In the genomic region with DNA sequence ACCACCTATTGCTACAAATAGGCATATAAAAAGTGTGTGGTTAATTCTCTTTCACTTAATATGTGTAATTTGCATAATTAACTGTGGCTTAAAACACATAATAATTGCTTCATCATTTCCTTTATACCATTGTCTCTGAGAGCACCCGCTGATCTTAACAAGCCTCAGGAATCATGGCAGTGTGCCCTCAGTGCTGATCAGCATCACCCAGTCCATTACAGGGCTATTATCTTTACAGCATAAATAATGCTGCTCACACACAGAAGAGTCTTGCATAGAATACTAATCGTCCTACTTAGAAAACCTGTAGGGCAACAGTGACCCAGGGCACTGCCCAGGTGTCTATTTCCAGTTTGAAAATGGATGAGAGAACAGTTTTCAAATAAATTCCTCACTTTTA, we compare ENCODE assay signal across 20 mouse cellular contexts.
DNase-seq lines count a peak whose midpoint lies in the region; ATAC-seq lines count a peak whose summit lies in the region.
"Had no signal": no experiment of that assay in that cellular context is flagged by ENCODE, and none has a peak within 500 bp of the region (broad histone marks: within the 10 kb centered on the region; RNA-seq: fewer than 3 reads in every experiment).

No protein-coding gene starts in this region.

- no peak for DNase-seq in forebrain, embryonic 10.5 days (ENCODE audit: extremely low spot score, low spot score)
- DNase-seq in neural tube, embryonic 10.5 days (ENCODE audit: extremely low spot score, low spot score): no peak
- DNase-seq in kidney, postnatal 36 days: no peak
- DNase-seq in urinary bladder, postnatal 14 days (ENCODE audit: low spot score): no peak
- DNase-seq: adrenal gland, postnatal 14 days; cerebellum, adult 9-10 months; layer of hippocampus, adult 9-11 months; lung, postnatal 4 days; retina, postnatal 1 day; right cerebral cortex, postnatal 4 days; thymus, adult 18-20 months; thymus, postnatal 36 days had no signal

- 37% methylated on average over 2 of the region's 2 CpGs for WGBS in forebrain, embryonic 13.5 days
- WGBS in forebrain, embryonic 10.5 days: 79% methylated on average over 2 of the region's 2 CpGs
- WGBS in neural tube, embryonic 12.5 days: 59% methylated on average over 2 of the region's 2 CpGs
- WGBS in forebrain, embryonic 16.5 days: 29% methylated on average over 2 of the region's 2 CpGs
- 43% methylated on average over 2 of the region's 2 CpGs for WGBS in midbrain, embryonic 16.5 days

- no peaks in the 10 kb centered on the region for H3K4me1 ChIP-seq in forebrain, embryonic 13.5 days
- no peaks in the 10 kb centered on the region for H3K4me1 ChIP-seq in forebrain, embryonic 10.5 days
- no peaks in the 10 kb centered on the region for H3K4me1 ChIP-seq in neural tube, embryonic 12.5 days
- H3K4me1 ChIP-seq in forebrain, embryonic 16.5 days (replicated peaks; ENCODE audit: control insufficient read depth, insufficient read depth, low read length): no peaks in the 10 kb centered on the region
- H3K4me1 ChIP-seq in midbrain, embryonic 16.5 days (ENCODE audit: control insufficient read depth, insufficient read depth, low read length): no peaks in the 10 kb centered on the region
- H3K4me1 ChIP-seq: stomach, embryonic 15.5 days had no signal

- H3K27me3 ChIP-seq in forebrain, embryonic 13.5 days: no peaks in the 10 kb centered on the region
- no peaks in the 10 kb centered on the region for H3K27me3 ChIP-seq in forebrain, embryonic 10.5 days (ENCODE audit: poor library complexity, severe bottlenecking)
- H3K27me3 ChIP-seq in neural tube, embryonic 12.5 days (replicated peaks): no peaks in the 10 kb centered on the region
- no peaks in the 10 kb centered on the region; the same call in 1 of the 2 replicates for H3K27me3 ChIP-seq in forebrain, embryonic 16.5 days (replicated peaks; ENCODE audit: control insufficient read depth, insufficient read depth, low read length)
- no peaks in the 10 kb centered on the region for H3K27me3 ChIP-seq in midbrain, embryonic 16.5 days (ENCODE audit: control insufficient read depth, insufficient read depth, low read depth, low read length)
- H3K27me3 ChIP-seq: stomach, embryonic 15.5 days had no signal

- H3K4me2 ChIP-seq in forebrain, embryonic 13.5 days: no peak overlapping the region
- H3K4me2 ChIP-seq in neural tube, embryonic 12.5 days (replicated peaks): no peak overlapping the region
- no peak overlapping the region for H3K4me2 ChIP-seq in forebrain, embryonic 16.5 days (ENCODE audit: low read length)
- no peak overlapping the region for H3K4me2 ChIP-seq in midbrain, embryonic 16.5 days (ENCODE audit: low read length)
- H3K4me2 ChIP-seq: heart, embryonic 11.5 days; stomach, embryonic 15.5 days had no signal

- no peak overlapping the region for H3K9ac ChIP-seq in forebrain, embryonic 13.5 days
- H3K9ac ChIP-seq in neural tube, embryonic 12.5 days: no peak overlapping the region
- H3K9ac ChIP-seq in forebrain, embryonic 16.5 days (replicated peaks; ENCODE audit: low read depth, low read length): no peak overlapping the region
- no peak overlapping the region for H3K9ac ChIP-seq in midbrain, embryonic 16.5 days (ENCODE audit: low read depth, low read length)
- H3K9ac ChIP-seq: stomach, embryonic 15.5 days had no signal

- no peaks in the 10 kb centered on the region for H3K9me3 ChIP-seq in forebrain, embryonic 13.5 days (replicated peaks)
- H3K9me3 ChIP-seq in forebrain, embryonic 10.5 days: no peaks in the 10 kb centered on the region
- no peaks in the 10 kb centered on the region for H3K9me3 ChIP-seq in neural tube, embryonic 12.5 days
- H3K9me3 ChIP-seq in forebrain, embryonic 16.5 days (ENCODE audit: control insufficient read depth, low read length): no peaks in the 10 kb centered on the region
- H3K9me3 ChIP-seq in midbrain, embryonic 16.5 days (replicated peaks; ENCODE audit: control insufficient read depth, low read length, poor library complexity, severe bottlenecking): no peaks in the 10 kb centered on the region
- H3K9me3 ChIP-seq: stomach, embryonic 15.5 days had no signal

- peak; percentile 80 for ATAC-seq in forebrain, embryonic 13.5 days
- ATAC-seq in neural tube, embryonic 12.5 days (ENCODE audit: low FRiP score, low read depth): peak; percentile 71
- peak; percentile 71 for ATAC-seq in forebrain, embryonic 16.5 days
- 0 out of 2 replicates have a peak, but pooled peaks have one; percentile 36 for ATAC-seq in midbrain, embryonic 16.5 days
- ATAC-seq: intestine, postnatal 0 days had no signal

- H3K27ac ChIP-seq in forebrain, embryonic 13.5 days: no peak overlapping the region
- H3K27ac ChIP-seq in forebrain, embryonic 10.5 days: no peak overlapping the region
- H3K27ac ChIP-seq in neural tube, embryonic 12.5 days: no peak overlapping the region
- H3K27ac ChIP-seq in forebrain, embryonic 16.5 days (ENCODE audit: low read length): no peak overlapping the region
- H3K27ac ChIP-seq in midbrain, embryonic 16.5 days (ENCODE audit: low read length): no peak overlapping the region
- H3K27ac ChIP-seq: stomach, embryonic 15.5 days had no signal

- no peak overlapping the region for H3K4me3 ChIP-seq in forebrain, embryonic 13.5 days
- no peak overlapping the region for H3K4me3 ChIP-seq in forebrain, embryonic 10.5 days
- H3K4me3 ChIP-seq in neural tube, embryonic 12.5 days: no peak overlapping the region
- no peak overlapping the region for H3K4me3 ChIP-seq in forebrain, embryonic 16.5 days (replicated peaks; ENCODE audit: low read length)
- no peak overlapping the region for H3K4me3 ChIP-seq in midbrain, embryonic 16.5 days (ENCODE audit: low read depth, low read length)
- H3K4me3 ChIP-seq: myocyte; stomach, embryonic 15.5 days had no signal

- H3K36me3 ChIP-seq in forebrain, embryonic 13.5 days (ENCODE audit: poor library complexity, severe bottlenecking): no peaks in the 10 kb centered on the region
- no peaks in the 10 kb centered on the region for H3K36me3 ChIP-seq in forebrain, embryonic 10.5 days (replicated peaks)
- H3K36me3 ChIP-seq in neural tube, embryonic 12.5 days: no peaks in the 10 kb centered on the region
- no peaks in the 10 kb centered on the region for H3K36me3 ChIP-seq in forebrain, embryonic 16.5 days (ENCODE audit: control insufficient read depth, insufficient read depth)
- H3K36me3 ChIP-seq in midbrain, embryonic 16.5 days (ENCODE audit: control insufficient read depth, insufficient read depth, low read length): no peaks in the 10 kb centered on the region
- H3K36me3 ChIP-seq: stomach, embryonic 15.5 days had no signal
